Mouse (Mus musculus): ENCODE results near the gene Cypt2. TPM values are rescaled to one million over a fixed set of nuclear protein-coding genes. Genes with fewer than 3 reads are reported as not detected.
"Not testable (repeated sequence)": the region's sequence is repeated elsewhere in the genome, so short reads cannot be mapped to it uniquely, and the experiment has no call there.

Gene Cypt2
- not detected for total RNA-seq (2021)
- long read RNA-seq, experiment 1, result 0 reads
- long read RNA-seq, experiment 2, result 0 reads

GRCm38 (mm10) chrX:105499472-105499871 lies at the start of gene Cypt2:
Cypt2 (plus strand) TSS chrX:105499772.
- DNase-seq (ENCODE audit: low spot score in 2 of 2), result not testable (repeated sequence)

GRCm38 (mm10) chrX:105546234-105546633 lies 46.7 kb downstream of the Cypt2 start:
- DNase-seq (ENCODE audit: low spot score in 2 of 2), result no peak
